Mouse (Mus musculus): ENCODE results near the gene Arsb.

Arsb gene

DNA sequence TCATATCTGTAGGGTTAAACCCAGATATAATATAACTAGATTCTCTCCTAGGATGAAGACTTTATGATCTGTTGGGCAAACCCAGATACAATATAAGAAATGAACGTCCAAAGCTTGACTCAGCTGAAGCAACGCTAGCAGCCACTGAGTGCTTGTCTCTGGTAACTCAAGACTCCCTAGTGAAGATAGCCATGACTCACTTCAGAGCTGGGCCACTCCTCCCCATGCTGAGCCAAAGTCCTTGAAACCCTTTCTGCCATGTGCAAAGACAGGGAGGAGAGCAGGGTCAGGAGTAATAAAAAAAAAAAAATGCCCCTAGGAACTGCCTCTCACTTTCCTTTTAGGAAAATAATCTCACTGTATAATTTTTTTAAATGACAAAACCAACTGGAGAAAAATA is 68.7 kb downstream of the Arsb start:
- DNase-seq (ENCODE audit: low spot score in 2 of 2), result no peak

DNA sequence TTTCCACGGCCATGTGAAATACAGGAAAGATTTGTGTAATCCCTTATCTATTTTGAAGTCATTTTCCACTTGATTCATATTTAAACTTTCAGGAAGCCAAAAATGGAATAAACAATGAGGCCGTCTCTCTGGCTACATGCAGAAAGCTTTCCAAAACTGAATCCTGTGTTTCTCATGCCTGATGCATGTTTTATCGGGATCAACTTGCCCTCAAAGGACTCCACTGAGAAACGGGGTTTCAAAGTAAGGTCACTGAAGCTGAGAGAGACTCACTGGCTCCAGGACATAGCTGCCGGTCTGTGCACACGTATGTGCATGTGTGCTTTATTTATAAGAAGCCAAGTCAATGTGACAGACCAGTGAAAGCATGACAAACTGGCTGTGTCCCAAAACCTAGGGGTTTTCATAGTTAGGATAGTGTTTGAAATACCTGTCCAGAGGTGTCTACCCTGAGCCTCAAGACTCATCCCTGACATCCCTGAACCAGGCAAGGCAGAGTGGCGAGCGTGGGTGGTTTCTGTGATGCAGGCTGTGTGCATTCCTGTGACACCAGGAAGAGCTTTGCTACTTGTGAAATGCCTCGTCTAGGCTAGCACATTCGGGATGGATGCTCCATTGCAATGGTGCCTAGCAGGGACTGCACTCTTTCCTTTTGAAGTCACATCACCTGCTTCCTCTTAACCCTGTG is 75.5 kb downstream of the Arsb start:
- DNase-seq (ENCODE audit: low spot score in 2 of 2), result no peak

DNA sequence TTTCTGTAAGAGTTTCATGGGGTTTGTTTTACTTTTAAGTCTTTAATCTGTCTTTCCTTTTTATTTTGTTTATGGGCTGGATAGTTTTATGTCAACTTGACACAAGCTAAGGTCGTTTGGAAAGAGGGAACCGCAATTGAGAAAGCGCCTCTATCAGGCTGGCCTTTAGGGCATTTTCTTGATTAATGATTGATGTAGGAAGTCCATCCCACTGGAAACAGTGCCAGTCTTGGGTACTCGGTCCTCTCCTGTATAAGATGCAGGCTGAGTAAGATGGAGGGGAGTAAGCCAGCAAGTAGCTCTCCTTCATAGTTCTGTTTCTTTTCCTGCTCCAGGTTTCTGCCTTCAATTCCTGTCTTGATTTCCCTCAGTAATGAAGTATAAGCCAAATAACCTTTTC is 76.2 kb downstream of the Arsb start:
- DNase-seq (ENCODE audit: low spot score in 2 of 2), result no peak

DNA sequence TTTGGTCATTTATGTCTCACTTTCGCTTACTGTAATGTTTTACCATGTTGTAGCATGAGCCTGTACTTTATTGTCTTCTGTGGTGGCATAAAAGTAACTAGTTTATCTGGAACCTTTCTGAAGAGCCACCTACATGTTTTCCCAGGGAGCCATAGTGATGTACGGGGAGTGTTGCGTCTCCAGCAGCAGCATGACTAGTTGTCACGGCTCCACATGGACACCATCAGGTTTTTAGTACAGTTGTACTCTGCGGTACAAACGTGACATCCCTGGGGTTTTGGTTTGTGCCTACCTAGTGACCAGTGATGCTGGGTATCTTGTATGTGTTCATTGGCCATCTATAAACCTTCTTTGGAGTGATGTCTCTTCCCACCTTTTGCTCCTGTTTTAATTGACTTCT is 77.2 kb downstream of the Arsb start:
- no peak for DNase-seq (ENCODE audit: low spot score in 2 of 2)

DNA sequence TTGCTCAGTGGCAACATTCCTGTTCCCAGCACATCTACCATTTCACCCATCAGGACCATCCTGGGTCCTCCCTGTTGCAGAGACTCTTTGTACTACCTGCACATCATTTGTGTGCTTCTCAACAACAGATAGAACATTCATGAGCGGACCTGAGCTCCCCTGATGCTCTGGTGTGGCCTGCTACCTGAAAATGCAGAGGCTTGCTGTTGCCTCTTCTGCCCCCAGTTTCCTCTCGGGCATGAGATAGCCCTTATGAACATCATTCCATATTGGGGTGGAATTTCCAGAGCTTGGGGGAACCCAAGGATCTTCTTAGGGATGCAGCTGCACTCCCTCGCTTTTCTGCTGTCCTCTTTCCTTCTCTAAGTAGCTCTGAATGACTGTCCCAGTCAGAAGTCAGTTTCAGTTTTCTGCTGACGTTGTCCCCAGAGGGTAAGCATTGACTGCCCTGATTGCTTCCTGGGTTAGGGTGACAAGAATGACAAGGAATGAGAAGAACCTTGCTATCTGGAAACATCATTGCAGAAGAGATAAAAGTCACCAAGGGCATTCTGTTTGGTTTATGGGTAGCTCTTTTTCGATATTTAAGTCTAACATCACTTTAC is 78.4 kb downstream of the Arsb start:
- DNase-seq (ENCODE audit: low spot score in 2 of 2), result no peak

DNA sequence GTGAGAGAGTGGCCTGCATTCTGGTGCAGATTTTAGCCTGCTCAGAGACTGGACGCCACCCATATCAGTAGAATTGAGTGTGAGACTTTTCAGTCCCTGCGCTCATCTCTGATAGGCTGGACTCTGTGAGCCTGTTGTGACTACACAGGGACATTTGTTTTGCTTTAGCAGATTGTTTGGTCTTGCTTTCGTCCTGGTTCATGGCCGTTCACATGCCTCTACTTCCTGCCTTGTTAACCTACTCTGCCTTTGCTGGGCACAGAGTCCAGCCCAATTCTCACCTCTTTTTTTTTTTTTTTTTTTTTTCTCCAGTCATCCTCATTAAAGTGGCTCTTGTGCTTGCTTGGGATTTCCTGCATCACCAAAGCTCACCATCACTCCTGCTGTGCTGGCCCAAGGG is 79.2 kb downstream of the Arsb start:
- DNase-seq (ENCODE audit: low spot score in 2 of 2), result no peak

DNA sequence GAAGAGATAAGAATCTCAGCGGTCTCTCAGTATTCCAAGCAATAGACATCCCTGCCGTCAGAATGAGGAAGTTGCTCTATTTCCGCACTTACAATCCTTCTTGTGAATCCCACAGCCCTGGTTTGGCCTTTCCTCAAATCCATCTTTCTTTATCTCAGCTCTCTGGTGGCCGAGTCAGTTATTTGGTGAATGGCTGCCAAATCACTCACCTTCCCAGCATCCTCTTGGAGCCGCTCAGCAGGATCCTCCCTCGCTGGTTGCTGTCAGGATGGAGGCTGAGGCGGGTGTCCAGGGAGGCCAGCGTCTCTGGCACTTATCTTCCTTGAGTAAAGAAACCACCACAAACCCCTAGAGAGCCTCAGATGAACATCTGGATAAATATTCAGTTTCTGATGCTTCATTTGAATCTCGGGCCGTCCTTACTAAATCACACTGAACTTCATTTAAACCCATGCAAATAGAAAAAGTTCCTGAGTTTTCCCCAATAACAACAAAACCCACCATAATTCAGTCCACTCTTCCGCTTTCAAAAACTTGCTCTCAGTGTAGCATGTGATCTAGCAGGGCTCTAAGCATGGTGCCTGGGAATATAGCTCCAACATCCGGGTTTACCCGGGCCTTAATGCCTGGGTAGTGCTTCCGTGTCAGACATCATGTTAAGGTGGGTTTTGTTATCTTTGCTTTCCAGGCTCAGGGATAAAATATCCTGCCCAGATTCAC is 81.1 kb downstream of the Arsb start:
- peak in 1 of 2 experiments; percentile 30 for DNase-seq (ENCODE audit: low spot score in 2 of 2)

DNA sequence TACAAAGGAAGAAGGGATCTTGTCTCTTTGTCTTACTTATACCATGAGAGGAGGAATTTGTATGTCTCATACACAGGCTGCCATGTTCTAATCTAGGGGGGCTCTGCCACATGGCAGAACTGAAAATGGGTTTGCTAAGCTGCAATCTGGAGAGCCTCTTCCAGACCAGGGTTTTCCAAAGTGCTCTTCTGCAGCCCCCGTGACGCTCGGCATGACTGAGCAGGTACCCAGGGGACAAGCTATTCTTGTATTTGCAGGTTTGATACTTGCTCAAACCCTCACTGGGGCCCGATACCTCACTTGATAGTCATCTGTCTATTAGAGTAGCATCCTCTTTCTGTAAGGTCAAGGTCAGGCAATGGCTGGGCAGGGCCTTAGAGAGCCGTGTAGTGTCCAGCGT is 82.3 kb downstream of the Arsb start:
- no peak for DNase-seq (ENCODE audit: low spot score in 2 of 2)

DNA sequence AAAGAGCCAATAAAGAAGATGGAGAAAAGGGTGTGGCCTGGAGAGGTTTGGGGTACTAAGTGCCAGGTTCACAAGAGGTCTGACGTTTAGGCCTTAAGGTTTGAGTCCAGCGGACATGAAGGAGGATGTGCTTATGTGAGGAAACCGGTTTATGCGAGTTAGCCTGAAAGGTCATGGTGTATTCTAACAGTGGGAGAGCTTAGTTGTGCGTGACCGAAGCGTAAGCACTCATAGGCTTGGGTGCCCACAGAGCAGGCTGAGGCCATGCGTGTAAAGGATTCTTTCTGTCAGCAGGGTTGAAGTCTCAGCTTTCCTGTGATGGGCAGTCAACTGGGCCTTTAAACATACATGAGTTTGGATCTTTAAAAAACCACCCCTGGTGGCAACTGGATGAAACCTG is 82.9 kb downstream of the Arsb start:
- DNase-seq (ENCODE audit: low spot score in 2 of 2), result no peak

DNA sequence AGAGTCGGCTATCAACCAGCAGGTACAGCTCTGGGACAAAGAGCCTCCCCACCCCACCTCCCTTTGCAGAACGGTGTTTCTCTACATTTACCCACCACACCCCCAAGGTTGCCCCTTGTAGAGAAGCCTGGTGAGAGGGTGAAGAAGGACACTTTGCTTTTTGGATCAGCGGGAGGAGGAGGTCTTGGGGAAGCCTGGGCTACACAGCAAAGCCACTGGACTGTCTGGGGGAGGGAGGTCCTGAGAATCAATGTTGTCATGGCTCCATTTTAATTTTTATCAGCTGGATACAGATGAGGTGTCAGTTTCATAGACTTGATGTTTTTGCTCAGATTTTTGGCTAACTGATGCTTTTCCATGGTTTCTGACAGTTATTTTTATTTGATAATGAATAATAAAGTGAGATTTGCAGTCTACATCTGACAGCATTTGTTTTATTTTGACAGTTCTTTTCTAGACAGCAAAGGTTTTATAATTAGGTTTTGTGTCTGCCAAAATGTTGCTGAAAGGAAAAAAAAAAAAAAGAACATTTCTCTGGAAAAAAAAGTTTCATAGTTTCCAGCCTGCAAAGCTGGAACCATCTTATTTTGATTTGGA is 83.6 kb downstream of the Arsb start:
- DNase-seq (ENCODE audit: low spot score in 2 of 2), result no peak

DNA sequence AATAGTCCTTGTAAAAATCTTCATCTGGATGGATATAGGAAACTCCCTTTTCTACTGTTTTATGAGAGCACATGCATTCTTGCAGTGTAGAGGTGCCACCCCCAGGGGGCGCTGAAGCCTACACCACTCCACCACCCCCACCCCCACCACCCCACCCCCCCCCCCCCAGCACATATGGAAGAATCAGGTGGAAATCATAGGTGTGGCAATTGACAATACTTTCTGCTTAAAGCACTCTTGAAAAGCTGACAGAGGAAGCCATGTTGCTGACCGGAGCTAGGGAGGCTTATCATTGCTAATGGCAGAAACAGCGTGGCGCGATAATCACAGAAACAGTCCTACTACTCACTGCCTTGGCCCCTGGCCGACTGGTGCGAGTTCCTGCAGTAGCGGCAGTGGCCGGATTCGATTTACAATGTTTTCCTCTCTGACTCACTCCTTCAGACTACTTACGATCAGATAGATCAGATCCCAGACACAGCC is 84.3 kb downstream of the Arsb start:
- DNase-seq (ENCODE audit: low spot score in 2 of 2), result no peak

DNA sequence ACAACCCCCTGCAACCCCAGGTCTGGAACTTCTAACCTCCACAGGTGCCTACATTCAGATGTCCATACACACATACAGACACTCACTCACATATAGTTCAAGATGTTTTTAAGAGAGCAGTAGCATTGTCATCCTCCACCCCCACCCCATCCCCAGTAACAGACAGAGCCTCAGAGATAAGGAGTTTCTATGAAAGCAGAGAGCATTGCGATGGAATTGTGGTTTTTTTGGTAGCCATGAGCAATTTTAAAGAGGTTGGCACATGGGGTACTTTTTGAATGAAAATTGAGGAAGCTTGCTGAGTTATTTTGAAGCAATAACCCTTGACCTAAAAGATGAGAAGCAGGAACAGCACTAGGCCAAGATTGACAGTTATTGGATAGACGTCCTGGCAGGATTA is 89.8 kb downstream of the Arsb start:
- no peak for DNase-seq (ENCODE audit: low spot score in 2 of 2)

DNA sequence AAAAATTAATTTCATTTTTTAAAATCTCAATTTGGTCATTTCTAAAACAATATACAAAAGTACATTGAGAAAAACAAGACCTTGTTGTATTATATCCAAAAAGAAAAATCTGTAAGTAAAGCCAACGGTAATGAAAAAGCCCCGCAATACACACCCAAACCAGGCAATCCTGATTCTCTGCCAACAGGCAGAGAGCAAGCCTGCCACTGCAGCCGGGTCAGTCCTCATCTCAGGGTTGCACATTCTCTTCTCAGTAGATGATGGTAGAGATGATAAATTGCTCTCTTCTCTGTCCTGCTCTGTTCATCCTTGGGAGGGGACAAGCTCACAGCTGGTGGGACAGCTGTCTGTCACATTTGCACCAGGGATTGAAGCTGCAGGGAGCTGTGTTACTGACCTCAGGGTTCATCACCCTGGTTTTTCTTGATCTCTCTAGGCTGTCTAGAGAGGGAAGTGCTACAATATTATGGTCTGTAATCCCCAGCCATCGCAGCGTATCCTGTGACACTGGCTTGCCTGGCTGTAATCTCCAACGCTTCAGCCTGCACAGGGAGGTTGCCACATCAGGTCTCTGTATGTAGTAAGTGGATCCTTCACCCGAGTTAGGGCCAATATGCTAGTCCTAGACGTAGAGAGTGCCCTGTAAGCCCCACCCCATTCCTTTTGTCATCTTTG is 92.8 kb downstream of the Arsb start:
- no peak for DNase-seq (ENCODE audit: low spot score in 2 of 2)

DNA sequence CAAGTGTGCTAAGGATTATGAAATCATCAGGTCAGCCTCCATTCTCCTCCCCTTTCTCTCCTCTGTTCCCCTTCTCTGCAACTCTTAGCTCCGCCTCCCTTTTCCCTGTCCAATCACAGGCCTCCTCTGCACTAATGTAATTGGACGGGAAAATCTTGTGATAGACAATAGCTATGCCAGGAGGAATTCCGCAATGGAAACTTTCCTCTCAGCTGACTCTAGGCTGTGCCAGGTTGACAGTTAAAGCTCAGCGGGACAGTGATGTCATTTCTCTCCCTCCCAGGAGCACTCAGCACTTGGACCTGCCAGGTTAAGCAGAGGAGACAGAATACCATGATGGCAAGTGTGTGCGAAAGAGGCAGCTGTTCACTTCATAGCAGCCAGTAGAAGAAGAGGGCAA is 95.2 kb downstream of the Arsb start:
- no peak for DNase-seq (ENCODE audit: low spot score in 2 of 2)

DNA sequence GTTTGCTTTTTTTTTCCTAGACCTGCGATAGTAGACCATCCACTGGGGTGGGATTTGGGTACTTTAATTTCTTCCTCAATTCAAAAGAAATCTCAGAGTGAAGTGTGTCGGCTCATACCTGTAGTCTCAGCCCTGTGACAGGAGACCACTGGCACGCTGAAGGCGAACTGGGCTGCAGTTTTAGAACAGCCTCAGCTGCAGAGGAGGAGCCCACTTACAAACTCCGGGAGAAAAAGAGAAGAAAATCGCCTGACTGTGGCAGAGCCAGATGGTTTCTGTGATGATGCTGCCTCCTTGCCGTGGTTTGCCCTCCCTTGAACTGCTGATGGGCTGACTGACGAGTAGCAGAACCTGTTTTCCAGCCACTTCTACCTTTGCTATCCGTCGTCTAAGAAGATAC is 100.3 kb downstream of the Arsb start:
- DNase-seq (ENCODE audit: low spot score in 2 of 2), result no peak

DNA sequence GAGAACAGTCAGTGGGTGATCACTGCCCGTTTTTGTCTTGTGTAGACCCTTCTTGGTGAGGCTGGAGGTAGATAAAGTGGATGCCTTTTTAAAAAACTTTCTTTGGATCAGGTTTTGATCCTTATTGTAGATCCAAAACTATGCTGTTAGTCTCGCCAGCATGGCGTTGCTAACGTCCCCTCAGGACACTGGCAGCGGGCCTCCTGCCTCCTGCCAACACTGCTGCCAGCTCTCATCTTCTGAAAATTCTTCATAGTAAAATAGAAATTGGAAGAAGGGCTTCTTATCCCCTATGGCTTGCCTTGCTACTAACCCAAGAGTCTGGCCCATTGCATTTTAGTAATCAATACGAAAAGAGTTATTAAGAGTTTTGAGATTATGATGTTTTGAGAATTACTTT is 101.2 kb downstream of the Arsb start:
- DNase-seq (ENCODE audit: low spot score in 2 of 2), result no peak

DNA sequence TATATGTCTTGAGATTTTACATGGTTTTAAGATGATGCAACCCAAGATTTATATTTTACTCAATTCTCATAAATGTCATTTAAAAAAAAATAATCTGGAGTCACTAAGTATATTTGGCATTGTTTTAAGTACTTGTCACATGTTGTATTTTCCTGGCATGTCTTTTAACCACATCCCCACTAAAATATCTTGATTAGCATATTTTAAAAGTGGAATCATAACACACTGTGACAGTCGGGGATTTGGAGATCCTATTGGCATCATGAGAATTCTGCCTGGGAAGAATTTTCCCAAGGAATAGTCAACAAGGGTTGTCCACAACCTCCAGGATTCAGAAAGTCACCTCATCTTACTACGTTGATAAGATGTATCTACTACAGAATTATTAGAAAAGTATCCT is 106.5 kb downstream of the Arsb start:
- DNase-seq (ENCODE audit: low spot score in 2 of 2), result no peak

DNA sequence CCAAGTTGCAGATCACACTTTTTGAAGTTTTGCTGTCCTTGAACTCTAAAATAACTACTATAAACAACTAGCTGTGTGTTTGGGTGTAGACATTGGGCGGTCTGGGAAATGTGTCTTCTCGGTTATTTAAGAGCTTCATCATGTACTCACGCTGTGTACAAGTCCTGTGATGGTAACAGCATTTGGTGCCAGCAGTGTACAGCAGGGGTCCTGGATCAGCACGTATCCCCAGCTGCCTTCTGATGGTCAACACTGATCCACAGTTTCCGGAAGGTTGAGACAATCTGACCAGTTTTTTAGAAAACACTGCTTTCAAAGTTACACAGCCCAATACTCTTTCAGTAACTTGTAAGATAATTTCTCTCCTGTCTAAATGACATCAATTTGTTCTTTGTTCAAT is 108.0 kb downstream of the Arsb start:
- no peak for DNase-seq (ENCODE audit: low spot score in 2 of 2)

DNA sequence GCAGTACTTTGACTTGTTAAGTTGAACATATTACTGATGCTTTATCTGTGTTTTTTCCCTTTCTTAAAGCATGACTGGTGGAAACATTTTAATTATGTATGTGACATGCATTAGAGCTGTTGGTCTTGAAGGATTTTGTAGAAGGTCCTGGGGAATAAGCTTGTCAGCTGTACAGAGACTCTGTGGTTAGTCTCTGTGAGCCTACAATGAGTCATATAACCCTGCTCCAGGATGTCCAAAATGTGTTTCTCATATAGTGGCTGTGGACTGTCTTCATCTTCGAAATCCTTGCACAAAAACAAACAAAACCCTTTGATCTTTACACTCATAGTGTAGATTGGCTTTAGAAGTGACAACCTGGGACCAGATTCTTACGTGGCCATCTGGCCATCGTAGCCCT is 110.7 kb downstream of the Arsb start:
- DNase-seq (ENCODE audit: low spot score in 2 of 2), result no peak

DNA sequence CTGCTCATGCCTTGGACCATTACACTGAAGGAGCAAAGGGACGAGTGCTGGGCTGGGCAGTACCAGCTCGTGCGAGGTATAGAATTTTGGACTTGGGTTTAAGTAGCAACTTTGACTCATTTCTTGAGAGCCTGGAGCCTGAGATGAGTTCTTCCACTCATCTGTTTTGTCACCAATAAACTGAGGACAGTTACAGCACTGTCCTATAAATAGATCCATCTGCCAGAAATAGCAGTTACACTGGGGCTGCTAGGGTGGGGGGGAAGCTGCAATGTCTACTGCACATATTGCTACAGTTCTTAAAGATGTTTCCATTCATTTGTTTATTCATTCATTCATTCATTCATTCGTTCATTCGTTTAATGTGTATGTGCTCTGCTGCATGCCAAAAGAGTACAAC is 115.6 kb downstream of the Arsb start:
- DNase-seq (ENCODE audit: low spot score in 2 of 2), result no peak

DNA sequence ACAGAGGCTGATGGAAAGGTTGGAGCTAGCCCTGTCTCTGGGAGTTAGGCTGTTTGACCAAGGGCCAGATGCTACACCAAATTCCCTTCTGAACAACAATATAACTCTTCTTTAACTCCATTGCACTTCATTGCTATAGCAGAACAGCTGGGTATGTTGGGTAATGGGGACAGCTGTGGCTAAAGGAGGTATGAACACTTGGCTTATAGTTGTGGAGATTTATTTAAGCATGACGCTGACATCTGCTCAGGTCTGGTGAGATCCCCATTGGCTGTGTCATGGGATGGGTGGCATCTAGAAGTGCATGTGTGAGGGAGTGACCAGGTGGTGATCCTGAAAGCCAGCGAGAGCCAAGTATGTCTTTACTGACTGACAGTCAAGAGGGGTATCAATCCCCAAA is 116.8 kb downstream of the Arsb start:
- DNase-seq (ENCODE audit: low spot score in 2 of 2), result no peak

DNA sequence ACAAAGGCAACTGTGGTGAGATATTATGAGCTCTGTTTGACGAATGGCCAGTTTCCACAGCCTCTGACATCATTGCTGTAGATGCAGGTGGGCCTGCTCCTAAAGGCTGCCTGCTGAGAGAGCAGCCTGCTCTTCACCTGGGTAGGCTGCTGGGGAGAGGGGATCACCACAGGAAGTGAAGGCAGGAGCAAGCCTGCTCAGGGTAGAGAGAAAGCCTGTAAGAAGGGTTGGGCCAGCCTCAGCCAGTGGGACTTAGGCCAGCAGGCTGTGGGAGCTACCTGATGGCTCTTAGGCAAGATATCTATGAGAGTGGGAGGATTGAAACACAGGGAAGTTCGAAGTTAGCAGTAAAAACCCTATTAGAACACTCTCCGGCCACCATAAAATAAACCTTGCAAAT is 117.5 kb downstream of the Arsb start:
- DNase-seq (ENCODE audit: low spot score in 2 of 2), result no peak

Measured in urinary bladder, postnatal 4 days (tissue).